Mouse (Mus musculus) heart, embryonic 10.5 days (tissue): Measurements from ENCODE around the gene Cyp2s1. TPM values are rescaled to one million over a fixed set of nuclear protein-coding genes. Genes with fewer than 3 reads are reported as not detected.

Experiments used
- DNase-seq: peaks from one replicate; pipeline ENCODE4 v3.0.0-alpha.2; 2017; ENCODE audit warnings: low spot score
- H3K27ac ChIP-seq: fragments of 300-500 bp; sonication (generic); 2 replicates; pipeline ENCODE4 v1.5.1; 2016; ENCODE audit warnings: mild to moderate bottlenecking
- H3K27me3 ChIP-seq: fragments of 300-500 bp; sonication (generic); 2 replicates; pipeline ENCODE4 v1.6.1; 2016; ENCODE audit warnings: mild to moderate bottlenecking; ENCODE audit not compliant: poor library complexity, insufficient read depth, severe bottlenecking
- H3K36me3 ChIP-seq: fragments of 300-500 bp; sonication (generic); 2 replicates; pipeline ENCODE4 v1.6.1; 2016; ENCODE audit warnings: mild to moderate bottlenecking, moderate library complexity
- H3K4me1 ChIP-seq: fragments of 300-500 bp; sonication (generic); 2 replicates; pipeline ENCODE4 v1.6.1; 2016; ENCODE audit warnings: mild to moderate bottlenecking
- H3K4me3 ChIP-seq: fragments of 300-500 bp; sonication (generic); 2 replicates; pipeline ENCODE4 v1.5.1; 2016; ENCODE audit warnings: mild to moderate bottlenecking, moderate library complexity
- H3K9me3 ChIP-seq: fragments of 300-500 bp; sonication (generic); 2 replicates; pipeline ENCODE4 v1.6.1; 2016; ENCODE audit warnings: mild to moderate bottlenecking, moderate library complexity
- WGBS: fragments of 180-500 bp; shearing (Covaris S2); methylation state at CpG from one replicate; pipeline ENCODE4 v1.1.7; 2016; 5-methylcytosine and 5-hydroxymethylcytosine counted together
- microRNA-seq: library from miRNA; unstranded; fragments of <30 nt; microRNA quantifications from one replicate; pipeline ENCODE4, GENCODE M21; 2017
- polyA plus RNA-seq: library from polyadenylated mRNA; unstranded; fragments of >200 nt; fragmentation: Nextera tagmentation; extraction: Ambion mirVana; gene quantifications from 2 replicates; pipeline ENCODE4 v1.2.1, GENCODE M21; 2016

Cyp2s1 gene
- polyA plus RNA-seq, 1 experiment from 2014 or later, result 5.5 TPM

GRCm38 (mm10) chr7:25761354-25761753 is 55.4 kb downstream of the Cyp2s1 start:
- no peak overlapping the region for H3K4me3 ChIP-seq
- no peaks in the 10 kb centered on the region for H3K27me3 ChIP-seq
- H3K36me3 ChIP-seq, result peaks cover 54% of the 10 kb centered on the region
- peaks cover 12% of the 10 kb centered on the region for H3K4me1 ChIP-seq
- H3K27ac ChIP-seq, result no peak overlapping the region
- 80% methylated on average over 10 of the region's 10 CpGs for WGBS
- no peaks in the 10 kb centered on the region for H3K9me3 ChIP-seq
- DNase-seq, result no peak

GRCm38 (mm10) chr7:25756011-25756410 is 60.7 kb downstream of the Cyp2s1 start:
- Histone ChIP-seq H3K9me3 (no peaks in the 10 kb centered on the region), H3K27ac (peak overlapping the region; percentile 100), H3K4me3 (peak overlapping the region; percentile 98), H3K27me3 (no peaks in the 10 kb centered on the region), H3K36me3 (peaks cover 34% of the 10 kb centered on the region), H3K4me1 (peaks cover 20% of the 10 kb centered on the region)
- peak; percentile 94 for DNase-seq
- WGBS, result under 1% methylated on average over 18 of the region's 18 CpGs

GRCm38 (mm10) chr7:25755468-25755833 is 61.3 kb downstream of the Cyp2s1 start:
- Histone ChIP-seq H3K4me3 (peak overlapping the region; percentile 98), H3K36me3 (peaks cover 34% of the 10 kb centered on the region), H3K9me3 (no peaks in the 10 kb centered on the region), H3K27me3 (no peaks in the 10 kb centered on the region), H3K27ac (peak overlapping the region; percentile 100), H3K4me1 (peaks cover 20% of the 10 kb centered on the region)
- WGBS, result under 1% methylated on average over 15 of the region's 15 CpGs
- peak; percentile 90 for DNase-seq

GRCm38 (mm10) chr7:25754738-25755467 is 61.8 kb downstream of the Cyp2s1 start, which contains the start of gene Hnrnpul1:
Hnrnpul1 (minus strand) TSS chr7:25754757.
- under 1% methylated on average over 55 of the region's 55 CpGs for WGBS
- Histone ChIP-seq H3K4me1 (peaks cover 20% of the 10 kb centered on the region), H3K4me3 (peak within 1 kb of the TSS; percentile 98), H3K27me3 (no peaks in the 10 kb centered on the region), H3K36me3 (peaks cover 35% of the 10 kb centered on the region), H3K27ac (peak within 1 kb of the TSS; percentile 100), H3K9me3 (no peaks in the 10 kb centered on the region)
- peak; percentile 99 for DNase-seq

- Histone ChIP-seq H3K4me1 (peaks cover 20% of the 10 kb centered on the region), H3K9me3 (no peaks in the 10 kb centered on the region), H3K36me3 (peaks cover 40% of the 10 kb centered on the region), H3K27ac (peak overlapping the region; percentile 100), H3K4me3 (peak overlapping the region; percentile 98), H3K27me3 (no peaks in the 10 kb centered on the region)
- no peak for DNase-seq
- WGBS, result under 1% methylated on average over 30 of the region's 30 CpGs
Observed at GRCm38 (mm10) chr7:25754439-25754737, 62.3 kb downstream of the Cyp2s1 start.

- H3K36me3 ChIP-seq, result peaks cover 43% of the 10 kb centered on the region
- H3K4me1 ChIP-seq, result peaks cover 20% of the 10 kb centered on the region
- no peak for DNase-seq
- no peaks in the 10 kb centered on the region for H3K9me3 ChIP-seq
- peak overlapping the region; percentile 98 for H3K4me3 ChIP-seq
- peak overlapping the region; percentile 100 for H3K27ac ChIP-seq
- under 1% methylated on average over 46 of the region's 46 CpGs for WGBS
- H3K27me3 ChIP-seq, result no peaks in the 10 kb centered on the region
Observed at GRCm38 (mm10) chr7:25753643-25754438, 62.9 kb downstream of the Cyp2s1 start.

GRCm38 (mm10) chr7:25753076-25753475 is 63.6 kb downstream of the Cyp2s1 start:
- Histone ChIP-seq H3K27ac (peak overlapping the region; percentile 100), H3K4me3 (peak overlapping the region; percentile 98), H3K27me3 (no peaks in the 10 kb centered on the region), H3K9me3 (no peaks in the 10 kb centered on the region), H3K4me1 (peaks cover 25% of the 10 kb centered on the region), H3K36me3 (peaks cover 44% of the 10 kb centered on the region)
- DNase-seq, result no peak

Small RNA genes within 50 kb of the gene (microRNA-seq; reads per million reads assigned to microRNA genes)
- not detected for gene Gm24865

Other genes starting within 250 kb of the Cyp2s1 start
- not detected in 2 replicates for gene Erich4, start 201.0 kb downstream of the Cyp2s1 start, polyA plus RNA-seq
- gene Dmac2, start 197.5 kb downstream of the Cyp2s1 start, polyA plus RNA-seq, result 48.9 and 54.6 TPM in 2 replicates
- gene B3gnt8, start 190.3 kb downstream of the Cyp2s1 start, polyA plus RNA-seq, result 5.2 and 5.4 TPM in 2 replicates
- gene Bckdha, start 157.9 kb downstream of the Cyp2s1 start, polyA plus RNA-seq, result 51.7 and 51.8 TPM in 2 replicates
- 50.6 and 74.8 TPM in 2 replicates for gene Exosc5, start 157.7 kb downstream of the Cyp2s1 start, polyA plus RNA-seq
- 1.1 and 1.9 TPM in 2 replicates for gene Tmem91, start 141.7 kb downstream of the Cyp2s1 start, polyA plus RNA-seq
- 34.2 and 35.8 TPM in 2 replicates for gene B9d2, start 136.1 kb downstream of the Cyp2s1 start, polyA plus RNA-seq
- gene Tgfb1, start 129.9 kb downstream of the Cyp2s1 start, polyA plus RNA-seq, result 4.1 and 4.8 TPM in 2 replicates
- 30.1 and 30.2 TPM in 2 replicates for gene Ccdc97, start 97.8 kb downstream of the Cyp2s1 start, polyA plus RNA-seq
- 45.3 and 54.6 TPM in 2 replicates for gene Hnrnpul1, start 62.2 kb downstream of the Cyp2s1 start, polyA plus RNA-seq
- 53.3 and 54.3 TPM in 2 replicates for gene Axl, start 28.2 kb downstream of the Cyp2s1 start, polyA plus RNA-seq
- not detected in 2 replicates for gene Cyp2b10, start 80.7 kb upstream of the Cyp2s1 start, polyA plus RNA-seq
- not detected in 2 replicates for gene Cyp2b13, start 244.6 kb upstream of the Cyp2s1 start, polyA plus RNA-seq